Mouse (Mus musculus): Measurements from ENCODE around the gene Tcfl5. TPM values are rescaled to one million over a fixed set of nuclear protein-coding genes. Genes with fewer than 3 reads are reported as not detected.
A peak's percentile ranks its signal among the peaks of the same experiment; 100 is the strongest.

The Tcfl5 gene
- polyA plus RNA-seq, 1 experiment from 2014 or later: 0.10 TPM

DNA sequence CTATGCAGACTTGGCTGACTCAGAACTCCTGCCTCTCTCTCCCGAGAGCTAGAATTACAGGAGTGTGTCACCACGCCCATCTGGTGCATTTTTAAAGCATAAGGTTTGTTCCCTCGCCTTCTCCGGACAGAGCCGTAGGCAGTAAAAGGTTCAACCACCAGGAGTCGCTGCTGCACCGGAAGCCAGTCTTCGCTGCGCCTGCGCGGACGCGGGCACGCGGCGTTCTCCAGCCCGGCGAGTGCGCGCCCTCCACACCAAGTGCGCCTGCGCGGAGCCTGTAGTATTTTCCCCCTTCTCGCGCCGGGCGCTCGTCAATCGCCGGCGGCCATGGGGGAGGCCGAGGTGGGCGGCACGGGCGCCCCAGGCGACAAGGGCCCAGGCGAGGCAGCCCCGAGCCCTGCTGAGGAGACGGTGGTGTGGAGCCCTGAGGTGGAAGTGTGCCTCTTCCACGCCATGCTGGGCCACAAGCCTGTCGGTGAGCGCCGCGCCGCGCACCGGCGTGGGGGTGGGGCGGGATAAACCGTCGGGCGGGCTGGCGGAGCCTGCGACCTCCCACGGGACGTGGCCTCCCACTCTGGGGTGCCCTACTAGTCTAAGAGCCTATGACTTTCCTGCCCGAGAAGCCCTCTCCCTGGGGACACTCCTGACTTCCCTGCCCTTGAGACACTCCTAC is 59.9 kb downstream of the Tcfl5 start:
- Histone ChIP-seq H3K27ac (ENCODE audit: low read length) (peak overlapping the region; percentile 65), H3K36me3 (ENCODE audit: control insufficient read depth, insufficient read depth, low read length) (0 out of 2 replicates have a peak, but pooled peaks cover 11% of the 10 kb centered on the region), H3K4me3 (ENCODE audit: low read length) (peak overlapping the region; percentile 94), H3K9me3 (ENCODE audit: control insufficient read depth, low read length) (no peaks in the 10 kb centered on the region), H3K9ac (ENCODE audit: low read depth, low read length) (peak overlapping the region; percentile 98), H3K27me3 (replicated peaks; ENCODE audit: control insufficient read depth, insufficient read depth, low read length) (peaks cover 6% of the 10 kb centered on the region; the same call in 1 of the 2 replicates), H3K4me1 (ENCODE audit: control insufficient read depth, insufficient read depth, low read length) (peaks cover 9% of the 10 kb centered on the region), H3K4me2 (ENCODE audit: low read depth, low read length) (peak overlapping the region; percentile 86)
- ATAC-seq: peak; percentile 88
- WGBS: under 1% methylated on average over 51 of the region's 57 CpGs

DNA sequence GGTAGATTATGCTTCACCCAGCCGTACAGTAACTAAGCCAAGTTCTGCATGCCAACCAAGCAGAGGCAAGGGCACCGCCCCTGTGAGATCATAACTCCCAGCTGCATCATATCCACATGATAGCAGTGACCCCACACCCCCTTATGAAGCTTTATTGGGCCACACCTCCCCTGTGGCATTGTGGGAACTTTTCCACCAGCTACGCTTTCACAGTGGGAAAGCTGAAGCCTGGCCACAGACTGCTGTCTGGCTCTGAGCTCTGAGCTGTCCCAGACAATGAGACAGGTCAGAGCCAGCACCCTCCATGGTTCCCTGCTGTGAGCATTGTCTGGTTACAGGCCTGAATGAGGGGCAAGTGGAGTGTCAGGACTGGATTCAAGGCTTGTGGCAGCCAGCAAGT is 61.5 kb downstream of the Tcfl5 start, which contains the start of gene Mrgbp:
Mrgbp (plus strand) TSS at position 303 of the 400 bp plus-strand sequence.
- no peak within 1 kb of the TSS for H3K27ac ChIP-seq (ENCODE audit: low read length)
- WGBS: 65% methylated on average over 3 of the region's 3 CpGs

DNA sequence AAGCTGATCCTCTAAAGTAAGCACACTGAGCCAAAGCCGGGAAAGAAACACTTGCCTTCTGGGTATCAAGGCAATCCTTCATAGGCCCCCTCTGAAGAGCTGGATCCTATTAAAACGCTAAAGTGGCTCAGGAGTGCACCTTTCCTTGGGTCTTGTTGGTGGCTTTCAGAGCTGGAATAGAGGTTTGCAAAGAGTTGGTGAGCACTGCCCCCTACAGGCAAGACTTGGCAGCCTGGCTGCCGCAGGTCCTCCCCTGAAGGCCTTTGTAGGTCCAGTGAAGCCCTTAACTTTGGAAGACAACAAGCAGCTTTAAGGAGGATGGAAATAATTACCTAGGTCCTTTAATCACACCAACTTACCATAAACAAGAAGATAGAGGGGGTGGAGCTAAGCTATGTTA is 63.8 kb downstream of the Tcfl5 start:
- Histone ChIP-seq H3K9me3 (ENCODE audit: control insufficient read depth, low read length) (no peaks in the 10 kb centered on the region), H3K4me1 (ENCODE audit: control insufficient read depth, insufficient read depth, low read length) (peaks cover 7% of the 10 kb centered on the region), H3K4me3 (ENCODE audit: low read length) (no peak overlapping the region), H3K27ac (ENCODE audit: low read length) (no peak overlapping the region), H3K4me2 (ENCODE audit: low read depth, low read length) (no peak overlapping the region), H3K36me3 (ENCODE audit: control insufficient read depth, insufficient read depth, low read length) (no peaks in the 10 kb centered on the region), H3K27me3 (replicated peaks; ENCODE audit: control insufficient read depth, insufficient read depth, low read length) (peaks cover 17% of the 10 kb centered on the region; the same call in 1 of the 2 replicates), H3K9ac (ENCODE audit: low read depth, low read length) (no peak overlapping the region)
- no peak for ATAC-seq
- 7% methylated on average over 3 of the region's 3 CpGs for WGBS

More for the DNA sequence above, 61.5 kb downstream of the Tcfl5 start, which contains the start of gene Mrgbp:
- H3K27me3 ChIP-seq (replicated peaks; ENCODE audit: control insufficient read depth, insufficient read depth, low read length): peaks cover 13% of the 10 kb centered on the region; the same call in 1 of the 2 replicates
- no peak for ATAC-seq
- no peaks in the 10 kb centered on the region for H3K9me3 ChIP-seq (ENCODE audit: control insufficient read depth, low read length)
- H3K4me2 ChIP-seq (ENCODE audit: low read depth, low read length): no peak within 1 kb of the TSS
- H3K4me1 ChIP-seq (ENCODE audit: control insufficient read depth, insufficient read depth, low read length): peaks cover 9% of the 10 kb centered on the region
- H3K4me3 ChIP-seq (ENCODE audit: low read length): no peak within 1 kb of the TSS
- 0 out of 2 replicates have a peak, but pooled peaks cover 8% of the 10 kb centered on the region for H3K36me3 ChIP-seq (ENCODE audit: control insufficient read depth, insufficient read depth, low read length)
- no peak within 1 kb of the TSS for H3K9ac ChIP-seq (ENCODE audit: low read depth, low read length)

DNA sequence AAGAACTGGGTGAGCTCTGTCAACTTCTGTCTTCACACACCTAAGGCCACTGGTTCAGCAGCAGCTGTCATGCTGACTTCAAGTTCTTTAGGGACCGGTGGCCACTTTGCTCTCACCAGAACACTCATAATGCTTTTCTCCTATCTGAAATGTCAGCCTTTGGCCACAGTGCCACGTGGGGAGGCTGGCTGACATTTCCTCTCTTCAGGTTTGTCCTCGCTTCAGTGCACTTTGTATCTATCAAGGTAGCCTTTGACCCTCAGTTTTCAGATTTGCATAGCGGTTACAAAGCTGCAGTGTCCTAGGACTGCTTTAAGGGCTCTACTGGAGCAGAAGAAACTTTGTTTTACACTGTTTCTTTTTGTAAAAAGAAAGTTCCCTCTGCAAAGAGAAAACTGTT is 66.0 kb downstream of the Tcfl5 start:
- ATAC-seq: no peak
- H3K4me1 ChIP-seq (ENCODE audit: control insufficient read depth, insufficient read depth, low read length): no peaks in the 10 kb centered on the region; the same call in 1 of the 2 replicates
- 52% methylated on average over 4 of the region's 4 CpGs for WGBS
- no peak overlapping the region for H3K9ac ChIP-seq (ENCODE audit: low read depth, low read length)
- no peaks in the 10 kb centered on the region for H3K36me3 ChIP-seq (ENCODE audit: control insufficient read depth, insufficient read depth, low read length)
- H3K4me3 ChIP-seq (ENCODE audit: low read length): no peak overlapping the region
- no peaks in the 10 kb centered on the region for H3K9me3 ChIP-seq (ENCODE audit: control insufficient read depth, low read length)
- no peak overlapping the region for H3K27ac ChIP-seq (ENCODE audit: low read length)
- H3K27me3 ChIP-seq (replicated peaks; ENCODE audit: control insufficient read depth, insufficient read depth, low read length): peaks cover 17% of the 10 kb centered on the region; the same call in 1 of the 2 replicates
- H3K4me2 ChIP-seq (ENCODE audit: low read depth, low read length): no peak overlapping the region

Other genes starting within 250 kb of the Tcfl5 start
- gene Slco4a1, start 186.5 kb downstream of the Tcfl5 start, polyA plus RNA-seq (2015; fragmentation: Nextera tagmentation; extraction: Ambion mirVana): 2.2 TPM in 2 replicates
- gene Ntsr1, start 142.7 kb downstream of the Tcfl5 start, polyA plus RNA-seq (2015; fragmentation: Nextera tagmentation; extraction: Ambion mirVana): 1.9 and 2.1 TPM in 2 replicates
- 19.0 and 20.9 TPM in 2 replicates for gene Mrgbp, start 61.4 kb downstream of the Tcfl5 start, polyA plus RNA-seq (2015; fragmentation: Nextera tagmentation; extraction: Ambion mirVana)
- 36.6 and 37.5 TPM in 2 replicates for gene Ogfr, start 53.5 kb downstream of the Tcfl5 start, polyA plus RNA-seq (2015; fragmentation: Nextera tagmentation; extraction: Ambion mirVana)
- gene Col9a3, start 44.9 kb downstream of the Tcfl5 start, polyA plus RNA-seq (2015; fragmentation: Nextera tagmentation; extraction: Ambion mirVana): 4.1 and 6.2 TPM in 2 replicates
- gene Dido1, start 67.3 kb upstream of the Tcfl5 start, polyA plus RNA-seq (2015; fragmentation: Nextera tagmentation; extraction: Ambion mirVana): 16.6 and 17.0 TPM in 2 replicates
- gene Gid8, start 67.4 kb upstream of the Tcfl5 start, polyA plus RNA-seq (2015; fragmentation: Nextera tagmentation; extraction: Ambion mirVana): 51.1 and 54.4 TPM in 2 replicates
- gene Slc17a9, start 82.6 kb upstream of the Tcfl5 start, polyA plus RNA-seq (2015; fragmentation: Nextera tagmentation; extraction: Ambion mirVana): 5.4 and 6.3 TPM in 2 replicates
- gene Bhlhe23, start 134.2 kb upstream of the Tcfl5 start, polyA plus RNA-seq (2015; fragmentation: Nextera tagmentation; extraction: Ambion mirVana): not detected in 2 replicates

Measured in intestine, embryonic 16.5 days (tissue).